Mouse (Mus musculus) liver, embryonic 12.5 days (tissue): ENCODE data around the gene Sdhaf3. TPM values are rescaled to one million over a fixed set of nuclear protein-coding genes. Genes with fewer than 3 reads are reported as not detected.

Experiments used
- ATAC-seq: fragments of 200-750 bp; cut with Nextera tagmentation; 2 replicates; pipeline ENCODE4 v1.8.0; 2017; ENCODE audit warnings: moderate number of reproducible peaks, mild to moderate bottlenecking, moderate library complexity
- H3K27ac ChIP-seq: fragments of 300-500 bp; sonication (generic); 2 replicates; pipeline ENCODE4 v1.5.1; 2016; ENCODE audit warnings: mild to moderate bottlenecking
- H3K27me3 ChIP-seq: fragments of 300-500 bp; sonication (generic); replicated peaks from 2 replicates; pipeline ENCODE4 v1.6.1; 2016; ENCODE audit warnings: mild to moderate bottlenecking, moderate library complexity
- H3K36me3 ChIP-seq: fragments of 300-500 bp; sonication (generic); 2 replicates; pipeline ENCODE4 v1.6.1; 2016; ENCODE audit warnings: mild to moderate bottlenecking, moderate library complexity
- H3K4me1 ChIP-seq: fragments of 300-500 bp; sonication (generic); 2 replicates; pipeline ENCODE4 v1.6.1; 2016
- H3K4me2 ChIP-seq: fragments of 300-500 bp; sonication (generic); 2 replicates; pipeline ENCODE4 v1.6.1; 2016; ENCODE audit warnings: mild to moderate bottlenecking, moderate library complexity
- H3K4me3 ChIP-seq: fragments of 300-500 bp; sonication (generic); 2 replicates; pipeline ENCODE4 v1.5.1; 2016; ENCODE audit warnings: mild to moderate bottlenecking, moderate library complexity
- H3K9ac ChIP-seq: fragments of 300-500 bp; sonication (generic); 2 replicates; pipeline ENCODE4 v1.6.1; 2016; ENCODE audit warnings: mild to moderate bottlenecking, moderate library complexity
- H3K9me3 ChIP-seq: fragments of 300-500 bp; sonication (generic); replicated peaks from 2 replicates; pipeline ENCODE4 v1.6.1; 2016; ENCODE audit warnings: mild to moderate bottlenecking, moderate library complexity
- WGBS: fragments of 180-500 bp; shearing (Covaris S2); methylation state at CpG from one replicate; pipeline ENCODE4 v1.1.7; 2016; ENCODE audit not compliant: insufficient replicate concordance; 5-methylcytosine and 5-hydroxymethylcytosine counted together
- polyA plus RNA-seq: library from polyadenylated mRNA; unstranded; fragments of >200 nt; fragmentation: Nextera tagmentation; extraction: Ambion mirVana; gene quantifications from 2 replicates; pipeline ENCODE4 v1.2.1, GENCODE M21; 2016

Sdhaf3 gene
- 3.2 and 3.7 TPM in 2 replicates for polyA plus RNA-seq

DNA sequence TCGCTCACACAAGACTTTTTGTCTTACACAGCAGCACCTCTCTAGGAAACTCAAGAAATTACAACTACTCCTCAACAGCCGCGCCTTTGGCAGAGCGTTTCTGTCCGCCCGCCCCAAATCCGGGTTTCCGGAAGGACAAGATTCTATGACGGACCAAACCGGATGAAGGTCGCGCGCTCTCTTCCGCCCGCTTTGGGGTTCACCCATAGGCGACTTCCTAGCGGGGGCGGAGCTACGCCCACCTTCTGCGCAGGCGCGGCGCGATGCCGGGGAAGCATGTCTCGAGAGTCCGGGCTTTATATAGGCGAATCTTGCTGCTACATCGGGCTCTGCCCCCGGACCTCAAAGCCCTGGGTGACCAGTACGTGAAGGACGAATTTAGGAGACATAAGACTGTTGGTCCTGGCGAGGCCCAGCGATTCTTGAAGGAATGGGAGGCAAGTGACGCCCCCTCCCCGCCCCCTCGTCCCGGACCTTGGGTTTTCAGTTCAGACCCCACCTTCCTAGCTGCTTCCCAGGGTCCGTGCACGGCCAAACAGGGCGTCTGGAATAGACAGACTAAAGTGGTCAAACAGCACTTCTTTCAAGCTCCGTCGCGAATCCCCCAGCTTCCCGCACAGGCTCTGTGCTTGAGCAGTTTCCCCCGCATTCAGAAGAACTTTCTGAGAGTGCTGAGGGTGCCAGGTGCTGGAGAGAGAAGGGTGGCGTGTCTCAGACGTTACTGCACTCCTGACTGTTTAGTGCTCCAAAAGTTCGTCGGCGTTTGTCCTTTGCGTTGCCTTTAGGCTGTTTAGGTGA lies at the start of gene Sdhaf3:
Gene Sdhaf3, plus strand, starts transcription at position 241 of the 798 bp plus-strand sequence.
- no peaks in the 10 kb centered on the region for H3K9me3 ChIP-seq
- H3K27ac ChIP-seq: peak within 1 kb of the TSS; percentile 63
- no peaks in the 10 kb centered on the region; the same call in 1 of the 2 replicates for H3K27me3 ChIP-seq
- peaks cover 4% of the 10 kb centered on the region; the same call in 1 of the 2 replicates for H3K4me1 ChIP-seq
- H3K4me3 ChIP-seq: peak within 1 kb of the TSS; percentile 72
- H3K36me3 ChIP-seq: no peaks in the 10 kb centered on the region
- ATAC-seq: peak; percentile 98
- WGBS: under 1% methylated on average over 52 of the region's 52 CpGs
- peak within 1 kb of the TSS; percentile 83 for H3K4me2 ChIP-seq
- peak within 1 kb of the TSS; percentile 78 for H3K9ac ChIP-seq

GRCm38 (mm10) chr6:6909586-6909985 lies 46.2 kb upstream of the Sdhaf3 start:
- ATAC-seq: no peak
- H3K27me3 ChIP-seq: no peaks in the 10 kb centered on the region
- H3K9me3 ChIP-seq: no peaks in the 10 kb centered on the region
- WGBS: 73% methylated on average over 8 of the region's 8 CpGs
- H3K9ac ChIP-seq: no peak overlapping the region
- H3K4me1 ChIP-seq: no peaks in the 10 kb centered on the region
- no peak overlapping the region for H3K4me3 ChIP-seq
- no peak overlapping the region for H3K27ac ChIP-seq
- no peak overlapping the region for H3K4me2 ChIP-seq
- no peaks in the 10 kb centered on the region for H3K36me3 ChIP-seq

DNA sequence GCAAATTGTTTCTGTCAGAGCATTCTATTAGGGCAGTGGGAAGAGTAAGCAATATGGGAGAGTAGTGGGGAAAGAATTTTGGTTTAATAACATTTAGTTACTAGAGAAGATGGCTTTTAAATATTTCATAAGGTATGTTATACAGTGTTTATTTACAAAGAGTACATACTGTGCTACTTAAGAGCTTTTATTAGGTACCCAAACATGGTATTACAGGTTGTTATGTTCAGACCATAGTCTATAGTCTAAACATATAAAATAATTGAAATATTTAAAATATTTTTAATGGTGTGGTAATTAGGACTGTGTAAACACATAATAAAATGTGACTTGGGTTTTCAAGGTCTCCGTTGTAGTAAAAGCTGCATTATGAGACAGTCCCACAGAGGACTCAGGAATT lies 41.5 kb upstream of the Sdhaf3 start:
- H3K9ac ChIP-seq: no peak overlapping the region
- no peaks in the 10 kb centered on the region for H3K27me3 ChIP-seq
- H3K27ac ChIP-seq: no peak overlapping the region
- WGBS: 68% methylated on average over 1 of the region's 1 CpGs
- no peaks in the 10 kb centered on the region for H3K9me3 ChIP-seq
- no peaks in the 10 kb centered on the region for H3K36me3 ChIP-seq
- no peak overlapping the region for H3K4me2 ChIP-seq
- H3K4me3 ChIP-seq: no peak overlapping the region
- no peaks in the 10 kb centered on the region for H3K4me1 ChIP-seq
- ATAC-seq: no peak

GRCm38 (mm10) chr6:6914849-6915525 lies 40.8 kb upstream of the Sdhaf3 start:
- ATAC-seq: no peak

DNA sequence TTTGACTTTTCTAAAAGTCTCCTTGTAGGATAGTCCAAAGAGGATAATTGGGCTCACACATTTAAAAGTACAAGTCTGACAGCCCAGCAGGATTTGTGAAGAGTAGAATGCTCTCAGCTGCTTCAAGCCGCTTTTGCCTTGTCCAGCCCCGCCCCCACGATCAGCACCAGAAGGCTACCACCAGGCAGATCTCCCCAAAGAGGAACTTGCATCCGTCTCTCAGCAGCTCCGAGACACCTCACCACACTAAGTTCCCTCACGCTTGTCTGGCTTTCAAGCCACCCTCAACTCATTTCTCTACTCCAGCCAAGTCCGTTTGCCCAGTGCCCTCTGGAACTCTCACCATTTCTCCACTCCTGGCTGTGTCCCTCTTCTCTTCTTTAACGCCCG lies 40.3 kb upstream of the Sdhaf3 start:
- Histone ChIP-seq H3K4me2 (no peak overlapping the region), H3K27me3 (no peaks in the 10 kb centered on the region), H3K4me1 (no peaks in the 10 kb centered on the region), H3K27ac (no peak overlapping the region), H3K9me3 (no peaks in the 10 kb centered on the region), H3K36me3 (no peaks in the 10 kb centered on the region), H3K9ac (no peak overlapping the region), H3K4me3 (no peak overlapping the region)
- ATAC-seq: no peak
- 20% methylated on average over 9 of the region's 9 CpGs for WGBS

More at GRCm38 (mm10) chr6:6914849-6915525, 40.8 kb upstream of the Sdhaf3 start:
- no peaks in the 10 kb centered on the region for H3K4me1 ChIP-seq
- no peaks in the 10 kb centered on the region for H3K27me3 ChIP-seq
- H3K27ac ChIP-seq: no peak overlapping the region
- no peak overlapping the region for H3K4me3 ChIP-seq
- H3K36me3 ChIP-seq: no peaks in the 10 kb centered on the region
- H3K9ac ChIP-seq: no peak overlapping the region
- H3K4me2 ChIP-seq: no peak overlapping the region
- WGBS: 39% methylated on average over 5 of the region's 5 CpGs
- H3K9me3 ChIP-seq: no peaks in the 10 kb centered on the region

GRCm38 (mm10) chr6:6917334-6917733 lies 38.5 kb upstream of the Sdhaf3 start:
- Histone ChIP-seq H3K36me3 (no peaks in the 10 kb centered on the region), H3K27me3 (no peaks in the 10 kb centered on the region), H3K4me3 (no peak overlapping the region), H3K4me1 (no peaks in the 10 kb centered on the region), H3K4me2 (no peak overlapping the region), H3K9ac (no peak overlapping the region), H3K9me3 (no peaks in the 10 kb centered on the region), H3K27ac (no peak overlapping the region)
- no peak for ATAC-seq
- 75% methylated on average over 4 of the region's 4 CpGs for WGBS

GRCm38 (mm10) chr6:6925264-6925663 lies 30.5 kb upstream of the Sdhaf3 start:
- Histone ChIP-seq H3K9me3 (no peaks in the 10 kb centered on the region), H3K27me3 (no peaks in the 10 kb centered on the region), H3K4me2 (no peak overlapping the region), H3K27ac (no peak overlapping the region), H3K36me3 (no peaks in the 10 kb centered on the region), H3K4me3 (no peak overlapping the region), H3K9ac (no peak overlapping the region), H3K4me1 (no peaks in the 10 kb centered on the region)
- WGBS: 48% methylated on average over 1 of the region's 1 CpGs
- no peak for ATAC-seq

DNA sequence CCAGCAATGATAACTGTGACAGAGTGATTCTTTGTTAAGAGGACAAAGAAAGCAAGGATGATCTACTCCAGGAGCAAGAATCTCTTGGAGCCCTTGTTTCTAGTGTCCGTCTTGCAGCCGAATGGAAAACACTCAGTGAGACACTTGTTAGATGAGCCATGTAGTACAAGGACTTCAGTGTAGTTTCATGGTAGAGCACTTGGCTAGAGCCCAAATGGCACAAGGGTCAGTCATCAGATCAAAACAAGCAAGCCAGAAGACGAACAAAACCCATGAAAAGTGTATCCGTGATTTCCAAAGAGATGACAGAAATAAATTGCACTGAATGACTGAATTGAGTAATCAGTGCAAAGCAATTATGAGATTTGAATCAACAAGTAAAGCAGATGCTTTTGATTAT lies 25.0 kb upstream of the Sdhaf3 start:
- WGBS: 81% methylated on average over 4 of the region's 4 CpGs
- H3K27ac ChIP-seq: no peak overlapping the region
- no peaks in the 10 kb centered on the region for H3K27me3 ChIP-seq
- ATAC-seq: no peak
- H3K36me3 ChIP-seq: no peaks in the 10 kb centered on the region
- H3K4me3 ChIP-seq: no peak overlapping the region
- H3K9me3 ChIP-seq: no peaks in the 10 kb centered on the region
- H3K9ac ChIP-seq: no peak overlapping the region
- H3K4me1 ChIP-seq: no peaks in the 10 kb centered on the region
- no peak overlapping the region for H3K4me2 ChIP-seq

GRCm38 (mm10) chr6:6931507-6931906 lies 24.3 kb upstream of the Sdhaf3 start:
- H3K9me3 ChIP-seq: no peaks in the 10 kb centered on the region
- no peak for ATAC-seq
- no peak overlapping the region for H3K27ac ChIP-seq
- H3K36me3 ChIP-seq: no peaks in the 10 kb centered on the region
- H3K4me1 ChIP-seq: no peaks in the 10 kb centered on the region
- no peak overlapping the region for H3K4me2 ChIP-seq
- no peaks in the 10 kb centered on the region for H3K27me3 ChIP-seq
- no peak overlapping the region for H3K9ac ChIP-seq
- H3K4me3 ChIP-seq: no peak overlapping the region
- WGBS: 69% methylated on average over 4 of the region's 4 CpGs

GRCm38 (mm10) chr6:6940845-6941244 lies 15.0 kb upstream of the Sdhaf3 start:
- Histone ChIP-seq H3K4me2 (no peak overlapping the region), H3K36me3 (no peaks in the 10 kb centered on the region), H3K4me1 (no peaks in the 10 kb centered on the region), H3K27ac (no peak overlapping the region), H3K4me3 (no peak overlapping the region), H3K9ac (no peak overlapping the region), H3K9me3 (no peaks in the 10 kb centered on the region), H3K27me3 (no peaks in the 10 kb centered on the region)
- WGBS: 27% methylated on average over 2 of the region's 2 CpGs
- ATAC-seq: no peak

GRCm38 (mm10) chr6:6942813-6943212 lies 13.0 kb upstream of the Sdhaf3 start:
- Histone ChIP-seq H3K27me3 (no peaks in the 10 kb centered on the region), H3K4me2 (no peak overlapping the region), H3K4me3 (no peak overlapping the region), H3K36me3 (no peaks in the 10 kb centered on the region), H3K9me3 (no peaks in the 10 kb centered on the region), H3K4me1 (no peaks in the 10 kb centered on the region), H3K9ac (no peak overlapping the region), H3K27ac (no peak overlapping the region)
- whole genome bisulfite sequencing: 51% methylated on average over 6 of the region's 6 CpGs
- no peak for ATAC-seq

- H3K36me3 ChIP-seq: no peaks in the 10 kb centered on the region
- no peak overlapping the region for H3K4me3 ChIP-seq
- no peak overlapping the region for H3K4me2 ChIP-seq
- H3K9ac ChIP-seq: no peak overlapping the region
- H3K9me3 ChIP-seq: no peaks in the 10 kb centered on the region
- WGBS: 4% methylated on average over 1 of the region's 1 CpGs
- no peaks in the 10 kb centered on the region; the same call in 1 of the 2 replicates for H3K27me3 ChIP-seq
- no peaks in the 10 kb centered on the region for H3K4me1 ChIP-seq
- no peak for ATAC-seq
- H3K27ac ChIP-seq: no peak overlapping the region
These were observed 8.2 kb upstream of the Sdhaf3 start for GRCm38 (mm10) chr6:6947650-6948049.
